Mouse (Mus musculus) forebrain, embryonic 13.5 days (tissue): Measurements from ENCODE around the gene Etnk1. TPM values are rescaled to one million over a fixed set of nuclear protein-coding genes. Genes with fewer than 3 reads are reported as not detected.
"Not testable (repeated sequence)": the region's sequence is repeated elsewhere in the genome, so short reads cannot be mapped to it uniquely, and the experiment has no call there.

Experiments used
- ATAC-seq: fragments of 200-750 bp; cut with Nextera tagmentation; 2 replicates; pipeline ENCODE4 v1.8.0; 2017
- H3K27ac ChIP-seq: fragments of 300-500 bp; sonication (generic); 2 replicates; pipeline ENCODE4 v1.5.1; 2015; ENCODE audit warnings: inconsistent platforms, mild to moderate bottlenecking, moderate library complexity
- H3K27me3 ChIP-seq: fragments of 300-500 bp; sonication (generic); 2 replicates; pipeline ENCODE4 v1.6.1; 2015; ENCODE audit warnings: mild to moderate bottlenecking, inconsistent platforms
- H3K36me3 ChIP-seq: fragments of 300-500 bp; sonication (generic); 2 replicates; pipeline ENCODE4 v1.6.1; 2015; ENCODE audit warnings: mild to moderate bottlenecking, inconsistent platforms; ENCODE audit not compliant: poor library complexity, severe bottlenecking
- H3K4me1 ChIP-seq: fragments of 300-500 bp; sonication (generic); 2 replicates; pipeline ENCODE4 v1.6.1; 2015; ENCODE audit warnings: inconsistent platforms
- H3K4me2 ChIP-seq: fragments of 300-500 bp; sonication (generic); 2 replicates; pipeline ENCODE4 v1.6.1; 2015; ENCODE audit warnings: inconsistent platforms, mild to moderate bottlenecking, moderate library complexity
- H3K4me3 ChIP-seq: fragments of 300-500 bp; sonication (generic); 2 replicates; pipeline ENCODE4 v1.5.1; 2015; ENCODE audit warnings: mild to moderate bottlenecking, inconsistent platforms
- H3K9ac ChIP-seq: fragments of 300-500 bp; sonication (generic); 2 replicates; pipeline ENCODE4 v1.6.1; 2015; ENCODE audit warnings: mild to moderate bottlenecking, inconsistent platforms
- H3K9me3 ChIP-seq: fragments of 300-500 bp; sonication (generic); replicated peaks from 2 replicates; pipeline ENCODE4 v1.6.1; 2016; ENCODE audit warnings: inconsistent platforms
- WGBS: fragments of 180-500 bp; shearing (Covaris S2); methylation state at CpG from one replicate; pipeline ENCODE4 v1.1.7; 2015; 5-methylcytosine and 5-hydroxymethylcytosine counted together
- polyA plus RNA-seq: library from polyadenylated mRNA; unstranded; fragments of >200 nt; fragmentation: Nextera tagmentation; extraction: Ambion mirVana; gene quantifications from 2 replicates; pipeline ENCODE4 v1.2.1, GENCODE M21; 2015

Gene Etnk1
- polyA plus RNA-seq, 1 experiment from 2014 or later, result 22.6 TPM

DNA sequence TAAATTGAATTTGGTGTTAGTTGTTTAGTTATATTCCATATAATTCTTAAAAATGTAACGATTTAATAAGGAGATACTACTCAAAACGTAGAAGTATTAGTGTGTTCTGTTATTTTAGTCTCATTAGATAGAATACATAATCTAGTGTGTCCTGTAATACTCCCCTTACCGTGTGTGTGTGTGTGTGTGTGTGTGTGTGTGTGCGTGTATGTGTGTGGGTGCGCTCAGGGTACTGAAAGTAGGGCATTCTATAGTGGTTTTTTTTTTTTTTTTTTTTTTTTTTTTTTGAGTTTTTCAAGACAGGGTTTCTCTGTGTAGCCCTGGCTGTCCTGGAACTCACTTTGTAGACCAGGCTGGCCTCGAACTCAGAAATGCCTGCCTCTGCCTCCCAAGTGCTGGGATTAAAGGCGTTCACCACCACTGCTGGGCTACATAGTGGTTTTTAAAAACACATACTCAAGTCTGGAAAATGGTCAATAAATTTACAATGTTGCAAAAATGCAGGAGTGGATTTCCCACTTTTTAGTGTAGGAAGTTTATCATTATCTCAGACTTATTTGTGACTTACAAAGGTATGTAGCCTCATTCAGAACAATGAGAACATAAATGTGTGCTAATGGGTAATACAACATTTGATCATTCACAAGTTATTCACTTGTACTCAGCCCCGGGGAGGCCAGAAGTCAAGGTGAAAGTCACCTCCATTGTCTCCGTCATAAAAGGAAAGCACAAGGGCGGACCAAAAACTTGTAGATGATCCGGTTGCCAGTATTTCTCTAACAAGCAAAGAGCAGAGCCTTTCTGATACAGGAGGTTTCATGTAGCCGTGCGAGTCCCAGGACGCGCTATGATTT is 1.4 kb upstream of the Etnk1 start:
- Histone ChIP-seq H3K9me3 (no peaks in the 10 kb centered on the region), H3K4me1 (peaks cover 29% of the 10 kb centered on the region), H3K36me3 (no peaks in the 10 kb centered on the region), H3K27me3 (peaks cover 3% of the 10 kb centered on the region; the same call in 1 of the 2 replicates), H3K27ac (no peak overlapping the region), H3K9ac (peak overlapping the region; percentile 92), H3K4me3 (peak overlapping the region; percentile 86), H3K4me2 (peak overlapping the region; percentile 82)
- 65% methylated on average over 15 of the region's 15 CpGs for whole genome bisulfite sequencing
- ATAC-seq, result no peak

DNA sequence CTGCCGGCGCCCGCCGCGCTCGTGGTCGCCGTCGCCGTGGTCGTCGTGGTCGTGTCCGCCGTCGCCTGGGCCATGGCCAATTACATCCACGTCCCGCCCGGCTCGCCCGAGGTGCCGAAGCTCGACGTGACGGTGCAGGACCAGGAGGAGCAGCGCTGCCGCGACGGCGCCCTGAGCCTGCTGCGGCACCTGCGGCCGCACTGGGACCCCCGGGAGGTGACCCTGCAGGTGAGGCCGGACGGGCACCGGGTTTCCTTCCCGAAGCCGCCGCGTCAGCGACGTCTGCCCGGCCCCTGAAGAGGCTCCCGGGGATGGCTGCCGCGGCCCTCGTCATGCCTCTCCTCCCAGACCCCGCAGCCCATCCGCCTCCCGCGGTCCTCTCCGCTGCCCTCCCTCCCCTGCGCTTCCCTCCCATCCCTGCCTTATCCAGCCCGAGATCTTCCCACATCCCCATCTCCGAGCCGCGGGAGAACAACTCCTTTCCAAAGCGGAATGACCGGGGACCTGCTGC is 443 bp downstream of the Etnk1 start:
- Histone ChIP-seq H3K36me3 (0 out of 2 replicates have a peak, but pooled peaks cover 5% of the 10 kb centered on the region), H3K4me3 (peak overlapping the region; percentile 86), H3K9ac (peak overlapping the region; percentile 92), H3K9me3 (no peaks in the 10 kb centered on the region), H3K27ac (peak overlapping the region; percentile 94), H3K4me2 (peak overlapping the region; percentile 82), H3K4me1 (peaks cover 32% of the 10 kb centered on the region), H3K27me3 (peaks cover 3% of the 10 kb centered on the region; the same call in 1 of the 2 replicates)
- under 1% methylated on average over 53 of the region's 60 CpGs for WGBS
- ATAC-seq, result peak; percentile 52

DNA sequence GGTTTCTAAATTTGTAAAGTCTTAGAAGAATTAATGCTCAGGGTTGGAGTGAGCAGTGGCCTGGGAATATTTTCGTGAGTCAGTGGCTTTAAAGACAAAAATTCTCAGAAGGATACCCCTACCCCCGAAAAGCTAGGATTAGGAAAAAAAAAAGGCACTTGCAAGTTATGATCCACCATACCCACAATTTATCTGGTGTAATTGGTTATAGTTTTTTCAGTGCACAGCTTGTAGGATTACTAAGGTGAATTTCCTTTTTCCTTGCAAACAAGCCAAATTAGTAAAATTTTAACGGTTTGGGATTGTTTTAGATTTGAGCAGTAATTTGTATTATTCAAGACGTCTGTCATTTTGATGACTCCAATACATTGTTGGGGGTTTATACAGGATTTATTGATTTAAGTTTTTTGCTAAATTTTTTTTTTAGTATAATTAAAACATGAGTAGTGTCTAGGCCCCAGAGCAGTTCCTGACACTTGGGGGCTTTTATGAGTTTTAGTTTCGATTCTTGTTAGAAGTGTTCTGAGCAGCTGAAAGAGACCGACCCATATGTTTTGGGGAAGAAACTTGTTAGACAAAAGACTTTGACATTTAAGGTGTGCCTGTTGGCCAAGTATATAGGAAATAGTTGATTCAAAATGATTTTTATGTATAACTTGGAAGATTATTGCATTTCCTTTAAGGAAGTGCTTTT is 1.1 kb downstream of the Etnk1 start:
- H3K4me3 ChIP-seq, result peak overlapping the region; percentile 86
- no peak for ATAC-seq
- peaks cover 10% of the 10 kb centered on the region; the same call in 1 of the 2 replicates for H3K36me3 ChIP-seq
- H3K4me1 ChIP-seq, result peaks cover 32% of the 10 kb centered on the region
- peaks cover 3% of the 10 kb centered on the region; the same call in 1 of the 2 replicates for H3K27me3 ChIP-seq
- no peaks in the 10 kb centered on the region for H3K9me3 ChIP-seq
- H3K27ac ChIP-seq, result peak overlapping the region; percentile 94; the same call in 1 of the 2 replicates
- H3K9ac ChIP-seq, result peak overlapping the region; percentile 92
- 34% methylated on average over 6 of the region's 6 CpGs for WGBS
- peak overlapping the region; percentile 82 for H3K4me2 ChIP-seq

DNA sequence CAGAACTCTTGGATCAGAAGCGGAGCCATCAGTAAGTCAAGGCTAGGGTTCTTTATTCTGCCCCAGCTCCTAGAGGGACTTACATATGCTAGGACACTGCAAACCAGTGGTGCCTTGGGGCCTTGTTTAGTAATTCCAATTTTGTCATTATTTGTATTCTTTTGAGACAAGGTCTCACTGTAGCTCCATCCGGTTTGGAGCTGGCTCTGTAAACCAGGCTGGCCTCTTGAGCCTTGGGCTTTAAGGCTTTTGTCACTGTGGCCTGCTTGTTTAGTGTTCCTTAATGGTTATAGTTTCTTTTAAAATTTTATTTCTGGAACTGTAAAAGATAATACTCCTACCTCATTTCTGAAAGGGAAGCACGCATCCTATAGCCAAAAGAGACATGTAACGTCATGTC is 2.4 kb downstream of the Etnk1 start:
- Histone ChIP-seq H3K27ac (no peak overlapping the region), H3K9me3 (no peaks in the 10 kb centered on the region), H3K4me1 (peaks cover 32% of the 10 kb centered on the region), H3K36me3 (peaks cover 18% of the 10 kb centered on the region), H3K27me3 (no peaks in the 10 kb centered on the region), H3K4me2 (peak overlapping the region; percentile 82), H3K4me3 (no peak overlapping the region), H3K9ac (peak overlapping the region; percentile 92)
- no peak for ATAC-seq
- WGBS, result 83% methylated on average over 4 of the region's 4 CpGs

DNA sequence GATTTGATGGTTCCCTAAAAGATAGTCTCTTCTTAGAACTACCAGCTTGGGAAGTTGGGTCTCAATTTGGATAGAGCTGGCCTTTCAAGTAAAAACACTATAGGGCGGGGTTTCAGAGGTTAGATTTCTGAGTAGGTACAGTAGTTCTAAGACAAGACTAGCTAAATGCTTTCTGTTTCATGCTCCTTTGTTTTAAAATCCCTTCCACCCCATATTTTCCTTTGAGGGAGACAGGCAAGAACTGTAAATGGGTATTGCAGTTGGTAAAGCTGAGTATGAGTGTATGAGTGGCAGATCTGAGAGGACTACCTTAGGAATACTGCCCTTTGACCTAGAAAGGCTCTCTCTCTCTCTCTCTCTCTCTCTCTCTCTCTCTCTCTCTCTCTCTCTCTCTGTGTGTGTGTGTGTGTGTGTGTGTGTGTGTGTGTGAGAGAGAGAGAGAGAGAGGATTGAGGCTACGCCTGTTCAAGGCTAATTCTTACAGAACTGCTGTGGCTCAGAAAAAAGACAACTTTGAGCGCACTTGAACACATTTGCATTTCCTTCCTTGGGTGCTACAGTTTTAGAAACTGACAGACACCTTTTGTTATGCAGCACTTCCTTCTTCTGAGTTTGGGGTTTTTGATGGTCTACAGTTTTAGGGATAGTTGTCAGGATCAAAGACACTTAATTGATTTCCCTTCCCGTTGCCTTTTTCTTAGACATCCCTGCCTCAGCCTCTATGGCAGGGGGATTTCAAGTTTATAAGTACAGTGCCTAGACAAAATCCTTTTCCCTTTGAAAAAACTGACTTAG is 3.3 kb downstream of the Etnk1 start:
- Histone ChIP-seq H3K36me3 (peaks cover 18% of the 10 kb centered on the region), H3K4me3 (no peak overlapping the region), H3K27ac (no peak overlapping the region), H3K27me3 (no peaks in the 10 kb centered on the region), H3K9ac (no peak overlapping the region), H3K9me3 (no peaks in the 10 kb centered on the region), H3K4me1 (peaks cover 32% of the 10 kb centered on the region), H3K4me2 (no peak overlapping the region)
- no peak for ATAC-seq
- WGBS, result 87% methylated on average over 4 of the region's 4 CpGs

DNA sequence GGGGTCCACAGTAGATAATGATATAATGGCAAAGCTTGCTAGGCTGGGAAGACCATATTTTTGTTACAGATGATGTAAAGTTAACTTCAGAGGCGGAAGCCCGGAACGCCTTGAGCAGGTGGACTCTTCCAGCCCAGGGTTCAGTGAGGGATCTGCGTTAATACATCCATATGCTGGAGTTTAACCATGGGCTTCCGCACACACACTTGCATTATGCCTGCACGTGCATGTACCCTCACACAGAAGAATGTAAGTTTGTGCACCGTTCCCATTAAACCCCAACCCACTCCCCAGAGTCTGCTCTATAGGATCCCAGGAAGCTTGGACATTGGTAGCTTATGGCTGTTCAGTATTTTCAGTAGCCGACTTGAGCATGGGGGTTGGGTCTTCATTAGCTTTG is 4.0 kb downstream of the Etnk1 start:
- H3K4me1 ChIP-seq, result peaks cover 32% of the 10 kb centered on the region

DNA sequence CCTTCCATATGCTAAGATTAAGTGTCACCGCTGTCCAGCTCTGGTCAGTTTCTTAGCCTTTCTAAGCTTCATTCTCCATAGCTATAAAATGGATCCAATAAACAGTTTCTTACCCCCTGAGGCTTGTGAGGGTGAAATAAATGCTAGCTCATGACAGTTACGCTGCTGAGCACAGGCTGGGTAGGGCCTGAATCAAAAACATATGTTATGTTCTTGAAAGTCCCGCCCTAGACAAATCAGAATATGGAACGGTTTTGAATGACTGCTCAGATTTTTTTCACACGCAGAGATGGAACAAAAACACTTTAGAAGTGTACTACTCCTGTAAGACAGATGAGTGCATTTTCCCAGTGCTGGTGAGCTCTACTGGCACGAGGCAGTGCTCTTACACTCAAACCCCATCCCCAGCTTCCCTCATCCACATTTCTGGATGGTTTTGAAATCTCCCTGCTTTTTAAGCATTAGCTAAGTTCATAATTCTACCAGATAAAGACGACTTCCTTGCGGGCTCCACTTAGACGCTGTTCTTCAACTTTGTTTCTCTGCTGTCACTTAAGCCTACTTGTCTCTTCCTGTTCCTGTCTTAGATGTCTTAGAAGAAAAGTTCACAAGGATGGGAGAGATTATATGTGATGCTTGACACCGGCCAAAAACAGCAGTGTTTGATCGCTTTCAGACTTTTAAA is 4.9 kb downstream of the Etnk1 start:
- H3K27ac ChIP-seq, result no peak overlapping the region
- no peak overlapping the region for H3K4me2 ChIP-seq
- H3K4me1 ChIP-seq, result peaks cover 32% of the 10 kb centered on the region
- H3K36me3 ChIP-seq, result peaks cover 18% of the 10 kb centered on the region
- no peak overlapping the region for H3K9ac ChIP-seq
- ATAC-seq, result no peak
- no peaks in the 10 kb centered on the region for H3K27me3 ChIP-seq
- H3K9me3 ChIP-seq, result no peaks in the 10 kb centered on the region
- 89% methylated on average over 11 of the region's 11 CpGs for WGBS
- no peak overlapping the region for H3K4me3 ChIP-seq

More for the DNA sequence above, 4.0 kb downstream of the Etnk1 start:
- H3K9me3 ChIP-seq, result no peaks in the 10 kb centered on the region
- H3K27ac ChIP-seq, result no peak overlapping the region
- peaks cover 18% of the 10 kb centered on the region for H3K36me3 ChIP-seq
- H3K4me3 ChIP-seq, result no peak overlapping the region
- no peaks in the 10 kb centered on the region for H3K27me3 ChIP-seq
- 97% methylated on average over 8 of the region's 8 CpGs for WGBS
- ATAC-seq, result no peak
- no peak overlapping the region for H3K4me2 ChIP-seq
- H3K9ac ChIP-seq, result no peak overlapping the region

DNA sequence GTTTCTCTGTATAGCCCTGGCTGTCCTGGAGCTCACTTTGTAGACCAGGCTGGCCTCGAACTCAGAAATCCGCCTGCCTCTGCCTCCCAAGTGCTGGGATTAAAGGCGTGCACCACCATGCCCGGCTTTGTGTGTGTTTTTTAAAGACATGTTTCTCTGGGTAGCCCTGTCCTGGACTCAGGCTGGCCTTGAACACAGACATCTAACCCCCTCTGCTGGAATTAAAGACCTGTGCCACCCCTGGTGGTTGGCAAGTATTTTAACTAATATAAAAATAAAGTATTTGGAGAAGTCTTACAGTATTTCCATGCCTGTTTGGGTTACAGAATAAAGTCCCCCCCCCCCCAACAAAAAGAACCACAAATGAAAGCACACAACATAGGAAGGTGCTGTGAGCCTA is 5.7 kb downstream of the Etnk1 start:
- peaks cover 18% of the 10 kb centered on the region for H3K36me3 ChIP-seq
- ATAC-seq, H3K9me3 ChIP-seq, H3K27ac ChIP-seq, H3K4me2 ChIP-seq, H3K4me3 ChIP-seq, H3K27me3 ChIP-seq, H3K9ac ChIP-seq: not testable (repeated sequence)
- WGBS, result 96% methylated on average over 4 of the region's 4 CpGs
- peaks cover 32% of the 10 kb centered on the region for H3K4me1 ChIP-seq

DNA sequence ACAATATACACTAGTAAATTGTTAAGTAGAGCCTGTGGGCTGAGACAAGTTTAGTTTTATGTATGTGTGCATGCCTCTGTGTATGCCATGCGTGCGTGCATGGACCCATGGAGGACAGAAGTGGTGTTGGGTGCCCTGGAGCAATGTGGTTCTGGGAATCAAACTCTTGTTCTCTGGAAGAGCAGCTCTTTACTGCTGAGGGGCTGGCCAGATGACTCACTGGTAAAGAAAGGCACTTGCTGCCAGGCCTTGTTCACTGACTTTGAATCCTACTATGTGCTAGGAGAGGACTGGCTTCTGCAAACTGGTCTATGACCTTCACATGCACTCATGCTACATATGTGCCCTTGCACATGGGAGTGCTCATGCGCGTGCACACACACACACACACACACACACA is 7.2 kb downstream of the Etnk1 start:
- Histone ChIP-seq H3K4me3 (no peak overlapping the region), H3K4me1 (peaks cover 17% of the 10 kb centered on the region), H3K27me3 (no peaks in the 10 kb centered on the region), H3K36me3 (peaks cover 20% of the 10 kb centered on the region), H3K9me3 (no peaks in the 10 kb centered on the region), H3K27ac (no peak overlapping the region), H3K4me2 (no peak overlapping the region), H3K9ac (no peak overlapping the region)
- no peak for ATAC-seq
- WGBS, result 97% methylated on average over 4 of the region's 4 CpGs

DNA sequence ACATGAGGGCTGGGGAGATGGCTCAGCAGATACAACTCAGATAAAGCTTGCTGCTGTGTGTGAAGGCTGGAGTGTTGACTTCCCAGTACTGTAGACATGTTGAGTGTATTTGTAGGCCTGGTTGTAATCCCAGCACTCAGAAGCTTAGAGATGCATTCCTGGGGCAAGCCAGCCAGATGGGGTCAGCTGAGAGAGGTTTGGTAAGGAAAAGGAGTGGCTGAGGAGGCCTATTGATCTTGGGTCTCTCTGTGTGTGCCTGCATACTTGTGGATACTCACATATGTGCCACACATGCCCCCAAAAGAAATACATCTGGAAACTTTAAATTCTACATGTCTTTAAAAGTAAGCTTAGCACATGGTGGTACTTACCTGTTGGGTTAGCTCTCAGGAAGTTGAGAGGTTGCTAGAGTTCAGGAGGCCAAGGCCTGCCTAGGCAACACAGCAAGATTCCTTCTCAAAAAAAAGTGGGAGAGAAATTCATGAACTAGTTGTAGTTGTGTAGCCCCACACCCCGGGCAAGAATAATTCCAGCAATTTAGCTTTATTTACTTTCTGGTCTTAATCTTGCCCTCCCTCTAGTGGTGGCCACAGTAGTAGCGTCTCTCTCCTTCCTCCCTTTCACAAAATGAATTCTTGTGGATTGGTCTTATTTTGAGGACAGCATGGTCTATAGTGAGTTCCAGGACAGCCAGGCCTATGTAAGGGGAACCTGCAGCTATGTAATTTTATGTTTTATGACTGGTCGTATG is 8.1 kb downstream of the Etnk1 start:
- Histone ChIP-seq H3K4me3 (no peak overlapping the region), H3K4me2 (no peak overlapping the region), H3K27ac (no peak overlapping the region), H3K27me3 (no peaks in the 10 kb centered on the region), H3K9me3 (no peaks in the 10 kb centered on the region), H3K36me3 (peaks cover 21% of the 10 kb centered on the region), H3K9ac (no peak overlapping the region), H3K4me1 (peaks cover 9% of the 10 kb centered on the region; the same call in 1 of the 2 replicates)
- ATAC-seq, result no peak; the same call in 1 of the 2 replicates
- 47% methylated on average over 3 of the region's 3 CpGs for WGBS

DNA sequence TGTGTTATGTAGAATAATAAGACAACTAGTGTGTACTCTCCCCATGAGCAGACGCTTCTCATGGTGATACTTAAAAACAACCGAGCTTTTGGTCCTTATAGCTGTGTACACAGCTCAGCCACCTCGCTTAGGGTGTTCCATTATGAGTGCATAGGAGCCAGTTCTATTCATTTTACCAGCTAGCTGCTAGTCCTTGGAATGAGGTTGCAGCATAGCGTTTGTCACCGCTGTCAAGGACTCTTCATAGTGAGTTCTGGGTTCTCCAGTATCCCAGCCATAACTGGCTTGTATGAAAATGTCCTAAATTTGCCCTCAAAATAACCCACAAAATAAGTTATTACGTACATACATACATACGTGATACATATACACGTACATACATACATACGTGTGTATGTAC is 9.1 kb downstream of the Etnk1 start:
- Histone ChIP-seq H3K27me3 (no peaks in the 10 kb centered on the region), H3K4me2 (no peak overlapping the region), H3K4me1 (0 out of 2 replicates have a peak, but pooled peaks cover under 1% of the 10 kb centered on the region), H3K27ac (no peak overlapping the region), H3K9ac (no peak overlapping the region), H3K9me3 (no peaks in the 10 kb centered on the region), H3K4me3 (no peak overlapping the region), H3K36me3 (peaks cover 27% of the 10 kb centered on the region)
- 93% methylated on average over 9 of the region's 9 CpGs for WGBS
- no peak for ATAC-seq
